Comparison of ENCODE assay signal across 19 mouse cellular contexts in the genomic region with DNA sequence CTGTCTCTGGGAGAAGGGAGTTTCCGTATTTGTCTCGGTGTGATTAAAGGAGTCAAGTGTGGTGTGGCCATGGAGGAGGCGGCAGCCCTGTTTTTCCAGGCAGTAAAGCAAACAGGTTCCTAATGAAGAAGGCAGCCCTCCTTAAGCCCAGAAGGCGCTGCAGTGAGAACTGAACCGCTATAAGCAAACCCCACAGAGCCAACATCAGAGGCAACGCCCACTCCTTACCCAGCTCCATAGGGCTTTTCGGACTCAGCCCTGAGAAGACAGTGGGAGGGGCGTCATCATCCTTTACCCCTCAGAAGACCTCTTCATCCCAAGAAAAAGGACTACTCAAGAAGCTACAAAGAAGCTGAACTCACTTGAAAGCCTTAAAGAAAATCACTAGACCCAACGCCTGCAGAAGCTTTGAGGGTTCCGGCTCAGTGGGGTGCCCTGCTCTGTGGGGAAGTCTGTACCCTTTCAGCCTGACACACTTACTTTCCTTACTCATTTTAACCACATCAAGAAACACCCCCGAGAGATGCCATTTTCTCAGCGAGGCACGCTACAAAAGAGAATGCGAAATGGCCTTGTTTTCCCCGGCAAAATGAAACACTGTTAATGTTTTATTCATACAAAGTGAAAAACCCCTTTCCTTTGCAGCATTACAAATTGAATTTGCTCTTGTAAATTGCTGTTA.
A peak's percentile ranks its signal among the peaks of the same experiment; 100 is the strongest.
DNase-seq lines count a peak whose midpoint lies in the region; ATAC-seq lines count a peak whose summit lies in the region.
"Had no signal": no experiment of that assay in that cellular context is flagged by ENCODE, and none has a peak within 500 bp of the region (broad histone marks: within the 10 kb centered on the region; RNA-seq: fewer than 3 reads in every experiment).

No protein-coding gene starts in this region.

- no peaks in the 10 kb centered on the region for H3K9me3 ChIP-seq in hindbrain, embryonic 12.5 days (replicated peaks)
- H3K9me3 ChIP-seq in hindbrain, embryonic 10.5 days, result no peaks in the 10 kb centered on the region
- no peaks in the 10 kb centered on the region for H3K9me3 ChIP-seq in embryonic facial prominence, embryonic 14.5 days (ENCODE audit: control insufficient read depth, low read length)

- H3K27ac ChIP-seq in hindbrain, embryonic 12.5 days, result peak overlapping the region; percentile 19; the same call in 1 of the 2 replicates
- H3K27ac ChIP-seq in hindbrain, embryonic 10.5 days, result no peak overlapping the region
- H3K27ac ChIP-seq in embryonic facial prominence, embryonic 14.5 days (replicated peaks; ENCODE audit: low read depth, low read length), result peak overlapping the region; percentile 28; the same call in 1 of the 2 replicates

- no peak for DNase-seq in hindbrain, embryonic 10.5 days (ENCODE audit: low spot score)
- peak; percentile 7 for DNase-seq in CD4-positive helper T cell, adult 2 months (ENCODE audit: low read depth, low spot score)
- DNase-seq in embryonic facial prominence, embryonic 14.5 days (ENCODE audit: low spot score), result no peak
- peak; percentile 14 for DNase-seq in thymus, postnatal 0 days (ENCODE audit: low spot score)
- no peak for DNase-seq in T-cell, adult 2 months (ENCODE audit: low spot score)
- DNase-seq: cerebellum, postnatal 14 days; embryo, embryonic 11 days; gastrocnemius, postnatal 25 days; kidney, adult 8-10 months; liver; liver, postnatal 0 days; lung, postnatal 14 days had no signal

- no peak overlapping the region for H3K4me2 ChIP-seq in hindbrain, embryonic 12.5 days (replicated peaks)
- no peak overlapping the region for H3K4me2 ChIP-seq in embryonic facial prominence, embryonic 14.5 days (ENCODE audit: low read depth, low read length)

- WGBS in hindbrain, embryonic 12.5 days, result 47% methylated on average over 15 of the region's 15 CpGs
- WGBS in hindbrain, embryonic 10.5 days, result 50% methylated on average over 15 of the region's 15 CpGs
- 59% methylated on average over 15 of the region's 15 CpGs for WGBS in embryonic facial prominence, embryonic 14.5 days

- 0 out of 2 replicates have a peak, but pooled peaks cover 9% of the 10 kb centered on the region for H3K36me3 ChIP-seq in hindbrain, embryonic 12.5 days
- H3K36me3 ChIP-seq in hindbrain, embryonic 10.5 days, result peaks cover 11% of the 10 kb centered on the region; the same call in 1 of the 2 replicates
- peaks cover 27% of the 10 kb centered on the region for H3K36me3 ChIP-seq in embryonic facial prominence, embryonic 14.5 days (ENCODE audit: control insufficient read depth, insufficient read depth, low read length)

- no peak overlapping the region for H3K4me3 ChIP-seq in hindbrain, embryonic 12.5 days
- H3K4me3 ChIP-seq in hindbrain, embryonic 10.5 days, result no peak overlapping the region
- no peak overlapping the region for H3K4me3 ChIP-seq in embryonic facial prominence, embryonic 14.5 days (ENCODE audit: low read depth, low read length)
- H3K4me3 ChIP-seq: erythroblast, embryonic 14.5 days; megakaryocyte, embryonic 14.5 days; myocyte had no signal

- no peak for ATAC-seq in hindbrain, embryonic 12.5 days (ENCODE audit: low FRiP score)
- ATAC-seq in embryonic facial prominence, embryonic 14.5 days (ENCODE audit: low read depth), result no peak
- no peak for ATAC-seq in erythroblast, adult 5-6 weeks (replicated peaks; ENCODE audit: low FRiP score, poor library complexity, severe bottlenecking)
- ATAC-seq: inflammation-experienced regulatory T-cells, adult 6 months; liver, postnatal 0 days; Patski had no signal

- peaks cover 28% of the 10 kb centered on the region for H3K4me1 ChIP-seq in hindbrain, embryonic 12.5 days
- peaks cover 29% of the 10 kb centered on the region for H3K4me1 ChIP-seq in hindbrain, embryonic 10.5 days (replicated peaks)
- H3K4me1 ChIP-seq in embryonic facial prominence, embryonic 14.5 days (ENCODE audit: control insufficient read depth, insufficient read depth, low read length), result peaks cover 16% of the 10 kb centered on the region

- H3K27me3 ChIP-seq in hindbrain, embryonic 12.5 days, result no peaks in the 10 kb centered on the region
- H3K27me3 ChIP-seq in hindbrain, embryonic 10.5 days (ENCODE audit: insufficient read depth, poor library complexity, severe bottlenecking), result no peaks in the 10 kb centered on the region
- H3K27me3 ChIP-seq in embryonic facial prominence, embryonic 14.5 days (replicated peaks; ENCODE audit: control insufficient read depth, insufficient read depth, low read length), result no peaks in the 10 kb centered on the region
- H3K27me3 ChIP-seq: Patski had no signal

- no peak overlapping the region for H3K9ac ChIP-seq in hindbrain, embryonic 12.5 days
- no peak overlapping the region for H3K9ac ChIP-seq in embryonic facial prominence, embryonic 14.5 days (ENCODE audit: low read depth, low read length)
- H3K9ac ChIP-seq: liver, postnatal 0 days had no signal

Comparison
In these comparisons a context has a peak if more than half of its experiments do, and no peak if none do; other contexts are left out.
1. DNase-seq: peak in CD4-positive helper T cell, adult 2 months (single experiment) and thymus, postnatal 0 days (single experiment); none in hindbrain, embryonic 10.5 days (single experiment), embryonic facial prominence, embryonic 14.5 days (single experiment) and T-cell, adult 2 months (single experiment).